Mouse (Mus musculus): Measurements from ENCODE around the gene Chaf1b. TPM values are rescaled to one million over a fixed set of nuclear protein-coding genes. Genes with fewer than 3 reads are reported as not detected.

Chaf1b gene
- total and polyA plus RNA-seq, 3 experiments, result 41.9 to 67.9 (median 49.7) TPM

DNA sequence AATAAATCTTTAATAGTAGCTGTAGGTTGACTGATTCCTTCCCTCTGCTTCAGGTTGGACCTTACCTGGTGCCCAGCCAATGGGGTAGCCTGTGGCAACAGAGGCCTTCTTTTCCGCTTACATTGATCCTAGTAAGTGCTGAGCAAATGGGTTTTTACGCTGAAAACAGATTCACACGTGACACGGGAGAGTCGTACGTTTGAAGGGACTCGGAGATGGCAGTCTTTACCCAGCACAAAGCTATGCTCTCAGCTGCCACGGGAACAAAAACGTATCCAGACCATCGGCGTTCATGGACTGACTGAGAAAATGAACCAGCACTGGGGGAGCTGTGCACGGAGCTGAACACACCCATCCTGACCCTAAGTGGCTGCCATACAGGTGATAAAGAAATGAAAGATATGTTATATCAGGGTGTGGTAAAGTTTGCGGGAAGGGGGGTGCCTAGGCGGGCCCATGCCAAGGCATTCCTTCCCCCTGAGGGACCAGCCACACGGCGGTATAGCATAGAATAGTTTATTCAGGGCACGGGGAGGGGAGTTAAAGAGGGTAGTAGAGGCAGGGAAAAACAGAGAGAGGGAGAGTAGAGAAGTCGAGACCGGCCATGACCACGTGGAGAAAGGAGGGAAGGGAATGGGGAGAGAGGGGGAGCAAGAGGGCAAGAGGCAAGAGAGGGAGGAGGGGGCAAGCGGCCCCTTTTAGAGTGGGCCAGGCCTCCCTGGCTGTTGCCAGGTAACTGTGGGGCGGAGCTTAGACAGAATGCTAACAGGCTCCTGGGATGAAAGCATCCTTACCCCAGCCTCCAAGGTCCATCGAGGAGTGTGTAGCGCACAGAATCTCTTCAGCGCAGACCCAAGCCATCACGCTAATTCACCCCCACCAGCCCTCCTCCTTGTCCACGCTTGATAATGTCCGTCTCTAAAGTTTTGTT lies 27.3 kb downstream of the Chaf1b start:
- ATAC-seq (ENCODE audit: extremely low read depth, insufficient number of reproducible peaks, low FRiP score, poor library complexity, severe bottlenecking) (no peak), DNase-seq (ENCODE audit: low spot score) (no peak)
- no peak overlapping the region for H3K4me3 ChIP-seq (ENCODE audit: low read depth, low read length)

GRCm38 (mm10) chr16:93912158-93912557 lies 28.5 kb downstream of the Chaf1b start:
- TF ChIP-seq POLR2AphosphoS5 (IDR thresholded peaks at IDR 0.05; ENCODE audit: insufficient replicate concordance, low read depth, low read length), result no peak
- no peak for DNase-seq (ENCODE audit: low spot score)
- peaks cover 3% of the 10 kb centered on the region for H3K27me3 ChIP-seq (ENCODE audit: insufficient read depth, low read length)
- peaks cover 4% of the 10 kb centered on the region for H3K36me3 ChIP-seq (replicated peaks)
- H3K4me1 ChIP-seq (ENCODE audit: insufficient read depth, low read depth, low read length), result peaks cover 4% of the 10 kb centered on the region; the same call in 1 of the 2 replicates
- no peak for ATAC-seq (ENCODE audit: extremely low read depth, insufficient number of reproducible peaks, low FRiP score, poor library complexity, severe bottlenecking)
- H3K4me3 ChIP-seq (ENCODE audit: low read depth, low read length), result no peak overlapping the region
- H3K9me3 ChIP-seq (replicated peaks), result no peaks in the 10 kb centered on the region

More for the DNA sequence above, 27.3 kb downstream of the Chaf1b start:
- peaks cover 16% of the 10 kb centered on the region for H3K36me3 ChIP-seq (replicated peaks)
- TF ChIP-seq TAL1 (conservative IDR thresholded peaks at IDR 0.05; ENCODE audit: low read depth, low read length) (no peak), GATA2 (IDR thresholded peaks at IDR 0.05; ENCODE audit: borderline replicate concordance, low read depth, low read length) (no peak), CTCF (IDR thresholded peaks at IDR 0.05; ENCODE audit: low read depth, low read length) (no peak), POLR2AphosphoS5 (IDR thresholded peaks at IDR 0.05; ENCODE audit: insufficient replicate concordance, low read depth, low read length) (no peak), GATA1 (IDR thresholded peaks at IDR 0.05; ENCODE audit: borderline replicate concordance, low read length) (no peak)
- H3K9me3 ChIP-seq (replicated peaks), result no peaks in the 10 kb centered on the region
- H3K27me3 ChIP-seq (ENCODE audit: insufficient read depth, low read length), result peaks cover 3% of the 10 kb centered on the region
- no peaks in the 10 kb centered on the region for H3K4me1 ChIP-seq (ENCODE audit: insufficient read depth, low read depth, low read length)

GRCm38 (mm10) chr16:93912808-93913207 lies 29.1 kb downstream of the Chaf1b start:
- H3K4me1 ChIP-seq (ENCODE audit: insufficient read depth, low read depth, low read length), result peaks cover 6% of the 10 kb centered on the region
- H3K27me3 ChIP-seq (ENCODE audit: insufficient read depth, low read length), result peaks cover 3% of the 10 kb centered on the region
- H3K4me3 ChIP-seq (ENCODE audit: low read depth, low read length), result no peak overlapping the region
- no peak for ATAC-seq (ENCODE audit: extremely low read depth, insufficient number of reproducible peaks, low FRiP score, poor library complexity, severe bottlenecking)
- no peaks in the 10 kb centered on the region for H3K9me3 ChIP-seq (replicated peaks)
- TF ChIP-seq TAL1 (conservative IDR thresholded peaks at IDR 0.05; ENCODE audit: low read depth, low read length), result no peak
- no peak for TF ChIP-seq GATA1 (IDR thresholded peaks at IDR 0.05; ENCODE audit: borderline replicate concordance, low read length)
- TF ChIP-seq GATA2 (IDR thresholded peaks at IDR 0.05; ENCODE audit: borderline replicate concordance, low read depth, low read length), result no peak
- TF ChIP-seq POLR2AphosphoS5 (IDR thresholded peaks at IDR 0.05; ENCODE audit: insufficient replicate concordance, low read depth, low read length), result no peak
- no peak for TF ChIP-seq CTCF (IDR thresholded peaks at IDR 0.05; ENCODE audit: low read depth, low read length)
- no peak for DNase-seq (ENCODE audit: low spot score)
- H3K36me3 ChIP-seq (replicated peaks), result no peaks in the 10 kb centered on the region

DNA sequence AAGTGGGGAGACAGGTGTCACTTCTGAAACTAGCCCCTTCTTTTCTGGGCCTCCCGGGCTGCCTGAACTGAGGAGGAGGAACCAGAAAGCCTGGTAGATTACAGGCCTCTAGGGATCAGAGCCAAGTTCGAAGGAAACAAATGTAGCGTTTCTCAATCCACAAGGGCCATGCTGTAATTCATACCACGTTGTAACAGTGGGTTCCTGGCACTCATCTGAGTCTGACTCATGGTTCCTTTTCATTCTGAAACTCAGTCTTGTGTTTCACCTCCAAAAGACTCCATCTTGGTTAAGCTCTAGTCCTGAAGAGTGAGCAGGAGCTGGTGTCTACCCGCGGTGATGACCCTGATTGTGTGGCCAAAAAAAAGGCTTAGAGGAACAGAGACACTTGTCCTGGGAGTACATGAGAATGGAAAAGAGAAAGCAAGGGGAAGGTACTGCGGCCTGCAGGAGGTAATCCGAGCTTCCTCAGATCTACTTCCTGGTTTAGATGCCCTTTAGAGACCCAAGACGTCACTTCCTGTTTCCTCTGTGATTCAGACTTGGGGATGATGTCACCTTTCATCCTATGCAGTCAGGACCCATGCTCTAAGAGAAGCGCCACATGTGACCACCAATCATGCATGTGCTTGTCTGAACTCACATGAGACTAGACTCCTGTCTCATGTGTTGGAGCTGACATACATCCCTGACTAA lies 30.3 kb downstream of the Chaf1b start:
- Histone ChIP-seq H3K9me3 (replicated peaks) (no peaks in the 10 kb centered on the region), H3K4me1 (ENCODE audit: insufficient read depth, low read depth, low read length) (peaks cover 14% of the 10 kb centered on the region), H3K4me3 (ENCODE audit: low read depth, low read length) (no peak overlapping the region), H3K36me3 (replicated peaks) (no peaks in the 10 kb centered on the region), H3K27me3 (ENCODE audit: insufficient read depth, low read length) (peaks cover 3% of the 10 kb centered on the region)
- no peak for DNase-seq (ENCODE audit: low spot score)
- TF ChIP-seq GATA1 (IDR thresholded peaks at IDR 0.05; ENCODE audit: borderline replicate concordance, low read length) (no peak), POLR2AphosphoS5 (IDR thresholded peaks at IDR 0.05; ENCODE audit: insufficient replicate concordance, low read depth, low read length) (no peak), TAL1 (conservative IDR thresholded peaks at IDR 0.05; ENCODE audit: low read depth, low read length) (no peak), CTCF (IDR thresholded peaks at IDR 0.05; ENCODE audit: low read depth, low read length) (no peak), GATA2 (IDR thresholded peaks at IDR 0.05; ENCODE audit: borderline replicate concordance, low read depth, low read length) (no peak)
- ATAC-seq (ENCODE audit: extremely low read depth, insufficient number of reproducible peaks, low FRiP score, poor library complexity, severe bottlenecking), result no peak

- ATAC-seq (ENCODE audit: extremely low read depth, insufficient number of reproducible peaks, low FRiP score, poor library complexity, severe bottlenecking), result no peak
- Histone ChIP-seq H3K4me1 (ENCODE audit: insufficient read depth, low read depth, low read length) (peaks cover 14% of the 10 kb centered on the region), H3K4me3 (ENCODE audit: low read depth, low read length) (no peak overlapping the region), H3K9me3 (replicated peaks) (no peaks in the 10 kb centered on the region), H3K36me3 (replicated peaks) (no peaks in the 10 kb centered on the region), H3K27me3 (ENCODE audit: insufficient read depth, low read length) (peaks cover 16% of the 10 kb centered on the region)
- DNase-seq (ENCODE audit: low spot score), result peak; percentile 28
- TF ChIP-seq GATA2 (IDR thresholded peaks at IDR 0.05; ENCODE audit: borderline replicate concordance, low read depth, low read length) (no peak), POLR2AphosphoS5 (IDR thresholded peaks at IDR 0.05; ENCODE audit: insufficient replicate concordance, low read depth, low read length) (no peak), CTCF (IDR thresholded peaks at IDR 0.05; ENCODE audit: low read depth, low read length) (no peak), TAL1 (conservative IDR thresholded peaks at IDR 0.05; ENCODE audit: low read depth, low read length) (no peak), GATA1 (IDR thresholded peaks at IDR 0.05; ENCODE audit: borderline replicate concordance, low read length) (no peak)
Measured at GRCm38 (mm10) chr16:93915338-93915849, 31.7 kb downstream of the Chaf1b start.

Measured in G1E (cell line).